Mouse (Mus musculus) adrenal gland, adult 2 months (tissue): Measurements from ENCODE around the gene Nol4l. TPM values are rescaled to one million over a fixed set of nuclear protein-coding genes. Genes with fewer than 3 reads are reported as not detected.
"Not testable (repeated sequence)": the region's sequence is repeated elsewhere in the genome, so short reads cannot be mapped to it uniquely, and the experiment has no call there.

ENCODE experiments used
- DNase-seq: peaks from one replicate; pipeline ENCODE4 v3.0.0; 2021
- polyA plus RNA-seq: library from polyadenylated mRNA; depleted of rRNA; stranded (reverse); fragments of >200 nt; gene quantifications from 2 replicates; pipeline ENCODE4 v1.2.3, GENCODE M21; 2012
- total RNA-seq, 2 experiments: library from RNA; stranded (reverse); gene quantifications; 2 replicates each; pipeline ENCODE4 v1.2.3; 2021

Gene Nol4l
- total and polyA plus RNA-seq, 3 experiments: 6.5 to 16.4 (median 11.5) TPM

- no peak for DNase-seq
Measured at GRCm38 (mm10) chr2:153512416-153513323, 17.1 kb downstream of the Nol4l start.

- DNase-seq: no peak
Measured at GRCm38 (mm10) chr2:153511562-153511961, 18.2 kb downstream of the Nol4l start.

DNA sequence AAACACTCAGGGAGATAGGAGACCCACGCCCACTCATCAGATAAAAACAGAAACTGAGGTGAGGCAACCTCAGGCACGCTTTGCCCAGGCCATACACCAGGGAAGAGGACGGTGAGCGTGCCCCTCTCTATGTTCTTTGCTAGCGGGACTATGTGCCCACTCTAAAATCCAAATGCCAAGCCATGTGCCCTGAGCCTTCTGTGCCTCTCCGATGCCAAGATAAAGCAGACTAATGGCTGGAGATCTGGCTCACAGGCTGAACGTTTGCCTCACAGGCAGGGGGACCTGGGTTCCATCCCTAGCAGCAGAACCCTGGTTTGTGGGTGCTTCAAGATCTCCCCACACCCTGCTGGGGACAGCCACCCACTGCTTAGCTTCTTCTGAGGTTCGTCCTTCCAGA lies 19.6 kb downstream of the Nol4l start:
- no peak for DNase-seq

DNA sequence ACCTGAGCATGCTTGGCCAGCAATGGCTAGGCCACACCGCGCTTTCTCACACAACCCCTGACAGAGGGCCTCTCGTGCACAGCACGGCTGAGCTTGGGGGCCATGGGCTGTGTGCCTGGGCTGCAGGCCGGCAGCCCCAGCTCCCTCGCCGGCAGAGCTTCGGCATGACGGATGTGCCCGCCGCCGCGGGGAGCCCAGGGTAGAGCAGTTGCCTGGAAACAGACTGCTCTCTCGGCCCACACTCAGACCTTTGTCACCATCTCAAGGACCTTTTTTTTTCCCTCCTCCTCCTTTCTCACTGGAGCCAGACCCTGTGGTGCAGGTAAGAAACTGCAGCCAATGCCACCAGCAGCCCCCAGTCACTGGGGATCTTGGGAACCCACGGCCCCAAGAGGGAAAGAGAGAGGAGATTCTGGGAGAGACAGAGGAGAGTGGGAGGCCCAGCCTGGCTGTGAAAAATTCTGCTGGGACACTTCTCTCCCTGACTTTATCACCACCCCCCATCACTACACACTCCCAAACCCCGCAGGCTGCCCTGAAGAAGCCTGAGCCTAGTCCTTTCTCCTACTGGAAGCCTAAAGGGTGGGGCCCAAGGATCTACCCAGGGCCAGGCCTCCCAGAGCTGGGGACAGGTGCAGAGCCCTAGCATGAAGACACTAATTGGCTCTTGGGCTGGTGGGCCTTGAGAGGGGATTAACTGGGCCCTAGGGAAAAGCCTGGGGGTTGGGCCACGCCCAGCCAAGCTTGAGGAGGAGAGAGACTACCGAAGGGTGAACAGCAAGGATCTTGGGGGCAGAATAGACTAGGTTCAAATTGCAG lies 20.4 kb downstream of the Nol4l start:
- DNase-seq: peak; percentile 82

- DNase-seq: no peak
Measured at GRCm38 (mm10) chr2:153508405-153508804, 21.4 kb downstream of the Nol4l start.

- DNase-seq: no peak
Measured at GRCm38 (mm10) chr2:153507969-153508368, 21.8 kb downstream of the Nol4l start.

DNA sequence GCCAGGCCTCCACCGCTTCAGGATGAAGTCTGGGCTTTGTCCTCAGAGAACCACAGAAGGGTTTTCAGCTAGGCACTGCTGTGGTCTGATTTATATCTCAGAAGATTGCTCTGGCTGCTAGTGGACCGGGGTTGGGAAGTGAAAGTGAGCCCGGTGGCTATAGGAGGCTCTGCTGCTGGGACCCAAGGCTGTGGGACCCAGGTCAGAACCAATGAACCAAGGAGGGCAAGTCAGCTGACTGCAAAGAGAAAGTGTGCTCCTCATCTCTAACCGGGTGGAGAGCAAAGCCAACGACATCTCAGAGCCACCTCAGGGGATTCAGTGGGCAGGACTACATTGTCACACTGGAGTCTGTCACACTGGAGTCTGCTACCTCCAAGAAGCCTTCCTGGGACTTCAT lies 23.4 kb downstream of the Nol4l start:
- no peak for DNase-seq

- DNase-seq: peak; percentile 51
Measured at GRCm38 (mm10) chr2:153499154-153499553, 30.6 kb downstream of the Nol4l start.

DNA sequence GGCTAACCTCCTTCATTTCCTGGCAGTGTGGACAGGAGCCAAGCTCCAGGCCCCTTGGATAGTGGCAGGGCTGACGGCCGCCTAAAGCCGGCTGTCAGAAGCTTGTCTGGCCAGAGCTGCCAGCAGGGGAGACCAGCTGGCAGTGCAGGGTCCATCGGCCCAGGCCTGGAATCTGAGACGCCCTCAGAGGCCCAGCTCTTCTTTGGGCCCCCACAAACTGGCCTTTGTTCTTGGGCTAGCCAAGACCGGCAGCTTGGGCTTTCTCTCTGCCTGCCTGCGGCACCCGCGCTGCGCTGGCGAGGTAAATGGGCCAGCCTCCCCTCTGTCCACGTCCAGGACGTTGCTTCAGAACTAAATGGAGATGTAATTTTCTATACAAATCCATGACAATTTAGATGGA lies 32.9 kb downstream of the Nol4l start:
- no peak for DNase-seq

DNA sequence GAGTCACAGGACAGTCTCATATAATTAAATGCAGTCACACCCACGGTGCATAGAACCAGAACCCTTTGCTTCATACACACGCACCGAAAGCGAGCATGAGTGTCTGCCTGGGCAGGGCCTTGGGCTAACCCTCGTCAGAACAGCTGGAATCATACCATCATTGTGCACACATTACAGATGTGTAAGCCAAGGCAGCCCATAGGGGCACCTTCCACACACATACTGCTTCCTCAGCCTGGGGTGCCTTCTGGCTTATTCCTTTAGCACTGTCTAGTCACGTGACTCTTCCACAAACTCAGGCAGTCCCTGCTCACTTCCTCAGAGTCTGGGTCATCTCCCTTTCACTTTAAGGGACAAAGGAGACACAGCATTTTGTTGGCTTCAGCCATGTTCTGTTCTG lies 33.5 kb downstream of the Nol4l start:
- no peak for DNase-seq

DNA sequence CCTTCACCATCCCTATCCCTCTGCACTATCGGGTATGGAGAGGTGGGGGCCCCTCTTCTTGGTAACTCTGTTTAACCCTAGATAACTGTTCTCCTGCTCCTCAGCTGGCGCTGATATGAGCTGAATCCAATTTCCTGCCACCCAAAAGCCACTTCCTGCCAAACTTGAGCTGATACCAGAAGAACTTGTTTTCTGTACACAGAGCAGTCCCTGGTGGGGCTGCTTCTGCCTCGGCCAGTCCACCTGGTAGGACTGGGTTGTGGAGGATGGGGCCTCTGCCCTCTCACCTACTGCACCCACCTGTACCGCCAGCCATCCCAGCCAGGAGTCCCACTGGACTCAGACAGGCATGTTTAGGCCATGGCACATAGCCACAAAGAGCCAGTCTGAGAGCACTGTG lies 34.0 kb downstream of the Nol4l start:
- DNase-seq: no peak

- DNase-seq: not testable (repeated sequence)
Measured at GRCm38 (mm10) chr2:153495391-153495790, 34.4 kb downstream of the Nol4l start.

DNA sequence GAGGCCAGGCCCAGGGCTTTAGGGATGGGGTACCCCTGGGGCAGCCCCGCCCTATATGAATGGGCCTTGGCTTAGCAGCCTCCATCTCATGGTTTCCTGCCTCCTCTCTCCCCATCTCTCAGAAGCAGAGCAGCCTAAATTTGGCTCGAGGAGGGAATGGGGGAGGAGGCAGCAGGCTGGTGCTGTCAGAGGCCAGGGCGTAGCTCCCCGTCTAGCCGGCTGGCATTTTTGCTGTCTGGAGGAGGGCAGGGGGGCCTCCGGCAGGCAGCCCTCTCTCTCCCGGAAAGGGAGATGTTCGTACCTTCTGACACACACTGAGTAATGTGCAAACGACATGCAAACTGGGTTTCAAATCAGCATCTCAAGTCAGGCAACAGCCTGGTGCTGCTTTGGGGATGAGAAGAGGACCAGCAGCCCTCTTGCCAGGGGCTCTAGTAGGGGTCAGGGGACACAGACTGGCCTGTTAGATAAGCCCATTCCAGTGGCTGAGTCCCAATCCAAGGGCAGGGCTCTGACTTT lies 35.4 kb downstream of the Nol4l start:
- DNase-seq: no peak

- no peak for DNase-seq
Measured at GRCm38 (mm10) chr2:153493781-153494292, 35.9 kb downstream of the Nol4l start.

GRCm38 (mm10) chr2:153493393-153493731 lies 36.4 kb downstream of the Nol4l start:
- DNase-seq: no peak

- peak; percentile 82 for DNase-seq
Measured at GRCm38 (mm10) chr2:153492573-153493392, 37.0 kb downstream of the Nol4l start, which contains the start of gene 4930404H24Rik. TSS of gene 4930404H24Rik (plus strand) at chr2:153492790.

DNA sequence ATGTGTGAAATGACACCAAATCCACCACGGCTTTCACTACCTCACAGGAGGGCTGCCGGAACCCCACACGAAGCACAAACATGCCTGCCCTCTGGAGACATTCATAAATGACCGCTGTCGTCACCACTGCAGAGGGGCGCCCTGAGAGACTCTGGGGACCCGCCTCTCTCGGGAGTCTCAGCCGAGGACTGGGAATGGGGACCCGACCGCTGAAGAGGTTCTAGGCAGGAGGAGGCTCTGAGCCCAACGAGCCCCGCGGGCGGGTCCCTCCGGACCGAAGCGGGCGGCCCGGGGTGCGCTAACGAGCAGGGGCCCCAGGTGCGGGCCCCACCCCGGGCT lies 37.6 kb downstream of the Nol4l start:
- DNase-seq: no peak

DNA sequence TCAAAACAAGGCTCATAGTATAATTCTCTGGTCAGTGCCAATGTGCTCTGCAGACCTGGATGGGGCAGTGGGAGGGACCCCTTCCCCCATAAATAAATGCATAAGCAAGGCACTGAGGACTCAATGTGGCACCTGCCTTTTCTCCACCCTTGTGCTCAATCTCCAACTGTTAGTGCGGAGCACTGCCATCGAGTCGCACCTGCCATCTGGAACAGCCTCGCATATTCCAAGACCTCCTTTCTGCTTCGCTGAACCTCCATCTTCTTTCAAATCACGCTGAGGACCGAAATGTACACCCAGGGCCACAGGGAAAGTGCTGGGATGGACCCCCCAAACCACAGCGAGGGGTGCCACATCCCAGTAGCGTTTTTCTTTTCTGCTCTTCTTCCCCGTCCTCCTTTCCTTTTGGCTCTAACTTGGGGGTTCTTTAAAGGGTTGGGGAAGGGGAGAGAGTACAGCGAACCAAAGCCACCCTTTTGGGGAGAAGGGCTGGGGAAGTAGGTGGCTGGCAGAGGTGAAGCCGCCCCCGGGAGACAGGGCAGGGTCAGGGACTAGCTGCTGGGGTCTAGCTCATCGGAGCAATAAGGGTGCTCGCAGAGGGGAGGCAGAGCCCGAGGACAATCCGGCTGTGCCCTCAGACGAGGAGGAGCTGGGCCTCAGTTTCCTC lies 38.1 kb downstream of the Nol4l start:
- no peak for DNase-seq

- DNase-seq: no peak
Measured at GRCm38 (mm10) chr2:153490940-153491339, 38.8 kb downstream of the Nol4l start.

- DNase-seq: no peak
Measured at GRCm38 (mm10) chr2:153490116-153490515, 39.7 kb downstream of the Nol4l start.

- DNase-seq: no peak
Measured at GRCm38 (mm10) chr2:153484071-153484470, 45.7 kb downstream of the Nol4l start.
